Mouse (Mus musculus): ENCODE results near the gene Cd8b1. TPM values are rescaled to one million over a fixed set of nuclear protein-coding genes. Genes with fewer than 3 reads are reported as not detected.

The Cd8b1 gene
- polyA plus RNA-seq, 1 experiment: not detected

GRCm38 (mm10) chr6:71338941-71339340 lies 16.4 kb downstream of the Cd8b1 start:
- Histone ChIP-seq H3K36me3 (ENCODE audit: control insufficient read depth) (no peaks in the 10 kb centered on the region), H3K4me3 (replicated peaks) (no peak overlapping the region), H3K4me1 (ENCODE audit: control insufficient read depth) (no peaks in the 10 kb centered on the region), H3K9me3 (ENCODE audit: control insufficient read depth, low read length) (no peaks in the 10 kb centered on the region), H3K27me3 (ENCODE audit: control insufficient read depth) (no peaks in the 10 kb centered on the region)
- TF ChIP-seq TAL1 (IDR thresholded peaks at IDR 0.05; ENCODE audit: low read length) (no peak), GATA1 (IDR thresholded peaks at IDR 0.05; ENCODE audit: low read length) (no peak)

- no peaks in the 10 kb centered on the region for H3K4me1 ChIP-seq (ENCODE audit: control insufficient read depth)
- TF ChIP-seq GATA1 (IDR thresholded peaks at IDR 0.05; ENCODE audit: low read length) (no peak), TAL1 (IDR thresholded peaks at IDR 0.05; ENCODE audit: low read length) (no peak)
- H3K36me3 ChIP-seq (ENCODE audit: control insufficient read depth): no peaks in the 10 kb centered on the region
- no peaks in the 10 kb centered on the region for H3K9me3 ChIP-seq (ENCODE audit: control insufficient read depth, low read length)
- no peaks in the 10 kb centered on the region for H3K27me3 ChIP-seq (ENCODE audit: control insufficient read depth)
- H3K4me3 ChIP-seq (replicated peaks): no peak overlapping the region
Measured at GRCm38 (mm10) chr6:71339351-71339750, 16.8 kb downstream of the Cd8b1 start.

- H3K36me3 ChIP-seq (ENCODE audit: control insufficient read depth): no peaks in the 10 kb centered on the region
Measured at GRCm38 (mm10) chr6:71341179-71341578, 18.6 kb downstream of the Cd8b1 start.

GRCm38 (mm10) chr6:71348006-71348405 lies 25.4 kb downstream of the Cd8b1 start:
- H3K4me3 ChIP-seq (replicated peaks): no peak overlapping the region
- no peaks in the 10 kb centered on the region for H3K36me3 ChIP-seq (ENCODE audit: control insufficient read depth)
- no peak for TF ChIP-seq TAL1 (IDR thresholded peaks at IDR 0.05; ENCODE audit: low read length)
- no peaks in the 10 kb centered on the region for H3K4me1 ChIP-seq (ENCODE audit: control insufficient read depth)
- no peaks in the 10 kb centered on the region for H3K27me3 ChIP-seq (ENCODE audit: control insufficient read depth)
- H3K9me3 ChIP-seq (ENCODE audit: control insufficient read depth, low read length): peaks cover 6% of the 10 kb centered on the region

More at GRCm38 (mm10) chr6:71341179-71341578, 18.6 kb downstream of the Cd8b1 start:
- no peaks in the 10 kb centered on the region for H3K4me1 ChIP-seq (ENCODE audit: control insufficient read depth)
- H3K27me3 ChIP-seq (ENCODE audit: control insufficient read depth): no peaks in the 10 kb centered on the region
- no peaks in the 10 kb centered on the region for H3K9me3 ChIP-seq (ENCODE audit: control insufficient read depth, low read length)
- no peak for TF ChIP-seq GATA1 (IDR thresholded peaks at IDR 0.05; ENCODE audit: low read length)
- TF ChIP-seq TAL1 (IDR thresholded peaks at IDR 0.05; ENCODE audit: low read length): no peak
- H3K4me3 ChIP-seq (replicated peaks): no peak overlapping the region

- H3K4me3 ChIP-seq (replicated peaks): no peak overlapping the region
- no peaks in the 10 kb centered on the region for H3K27me3 ChIP-seq (ENCODE audit: control insufficient read depth)
- no peak for TF ChIP-seq TAL1 (IDR thresholded peaks at IDR 0.05; ENCODE audit: low read length)
- no peak for TF ChIP-seq GATA1 (IDR thresholded peaks at IDR 0.05; ENCODE audit: low read length)
- H3K36me3 ChIP-seq (ENCODE audit: control insufficient read depth): no peaks in the 10 kb centered on the region
- no peaks in the 10 kb centered on the region for H3K4me1 ChIP-seq (ENCODE audit: control insufficient read depth)
- peaks cover 6% of the 10 kb centered on the region for H3K9me3 ChIP-seq (ENCODE audit: control insufficient read depth, low read length)
Measured at GRCm38 (mm10) chr6:71351201-71351600, 28.6 kb downstream of the Cd8b1 start.

GRCm38 (mm10) chr6:71352201-71352600 lies 29.6 kb downstream of the Cd8b1 start:
- H3K27me3 ChIP-seq (ENCODE audit: control insufficient read depth): no peaks in the 10 kb centered on the region
- no peaks in the 10 kb centered on the region for H3K36me3 ChIP-seq (ENCODE audit: control insufficient read depth)
- H3K4me3 ChIP-seq (replicated peaks): no peak overlapping the region
- no peaks in the 10 kb centered on the region for H3K4me1 ChIP-seq (ENCODE audit: control insufficient read depth)
- H3K9me3 ChIP-seq (ENCODE audit: control insufficient read depth, low read length): peaks cover 6% of the 10 kb centered on the region
- TF ChIP-seq GATA1 (IDR thresholded peaks at IDR 0.05; ENCODE audit: low read length) (no peak), TAL1 (IDR thresholded peaks at IDR 0.05; ENCODE audit: low read length) (no peak)

GRCm38 (mm10) chr6:71352866-71353427 lies 30.4 kb downstream of the Cd8b1 start:
- no peak for TF ChIP-seq GATA1 (IDR thresholded peaks at IDR 0.05; ENCODE audit: low read length)
- no peak for TF ChIP-seq TAL1 (IDR thresholded peaks at IDR 0.05; ENCODE audit: low read length)
- no peaks in the 10 kb centered on the region for H3K27me3 ChIP-seq (ENCODE audit: control insufficient read depth)
- H3K4me3 ChIP-seq (replicated peaks): no peak overlapping the region
- H3K9me3 ChIP-seq (ENCODE audit: control insufficient read depth, low read length): peaks cover 2% of the 10 kb centered on the region
- H3K36me3 ChIP-seq (ENCODE audit: control insufficient read depth): no peaks in the 10 kb centered on the region
- H3K4me1 ChIP-seq (ENCODE audit: control insufficient read depth): no peaks in the 10 kb centered on the region

GRCm38 (mm10) chr6:71353722-71354121 lies 31.1 kb downstream of the Cd8b1 start:
- TF ChIP-seq TAL1 (IDR thresholded peaks at IDR 0.05; ENCODE audit: low read length): no peak
- no peak for TF ChIP-seq GATA1 (IDR thresholded peaks at IDR 0.05; ENCODE audit: low read length)
- Histone ChIP-seq H3K36me3 (ENCODE audit: control insufficient read depth) (no peaks in the 10 kb centered on the region), H3K27me3 (ENCODE audit: control insufficient read depth) (no peaks in the 10 kb centered on the region), H3K4me3 (replicated peaks) (no peak overlapping the region), H3K4me1 (ENCODE audit: control insufficient read depth) (no peaks in the 10 kb centered on the region), H3K9me3 (ENCODE audit: control insufficient read depth, low read length) (no peaks in the 10 kb centered on the region)

- H3K4me3 ChIP-seq (replicated peaks): no peak overlapping the region
Measured at GRCm38 (mm10) chr6:71357493-71357892, 34.9 kb downstream of the Cd8b1 start.

GRCm38 (mm10) chr6:71360221-71360620 lies 37.6 kb downstream of the Cd8b1 start:
- Histone ChIP-seq H3K36me3 (ENCODE audit: control insufficient read depth) (no peaks in the 10 kb centered on the region), H3K27me3 (ENCODE audit: control insufficient read depth) (no peaks in the 10 kb centered on the region), H3K4me1 (ENCODE audit: control insufficient read depth) (no peaks in the 10 kb centered on the region), H3K9me3 (ENCODE audit: control insufficient read depth, low read length) (no peaks in the 10 kb centered on the region), H3K4me3 (replicated peaks) (no peak overlapping the region)
- TF ChIP-seq TAL1 (IDR thresholded peaks at IDR 0.05; ENCODE audit: low read length): no peak
- TF ChIP-seq GATA1 (IDR thresholded peaks at IDR 0.05; ENCODE audit: low read length): no peak

More at GRCm38 (mm10) chr6:71357493-71357892, 34.9 kb downstream of the Cd8b1 start:
- H3K4me1 ChIP-seq (ENCODE audit: control insufficient read depth): no peaks in the 10 kb centered on the region
- no peaks in the 10 kb centered on the region for H3K9me3 ChIP-seq (ENCODE audit: control insufficient read depth, low read length)
- no peaks in the 10 kb centered on the region for H3K36me3 ChIP-seq (ENCODE audit: control insufficient read depth)
- TF ChIP-seq GATA1 (IDR thresholded peaks at IDR 0.05; ENCODE audit: low read length) (no peak), TAL1 (IDR thresholded peaks at IDR 0.05; ENCODE audit: low read length) (no peak)
- H3K27me3 ChIP-seq (ENCODE audit: control insufficient read depth): no peaks in the 10 kb centered on the region

Measured in erythroblast, embryonic 14.5 days (primary cell).